Mouse (Mus musculus): ENCODE data around the gene Ppp4r1. TPM values are rescaled to one million over a fixed set of nuclear protein-coding genes. Genes with fewer than 3 reads are reported as not detected.

Ppp4r1 gene
- polyA plus RNA-seq, 1 experiment, result not detected

DNA sequence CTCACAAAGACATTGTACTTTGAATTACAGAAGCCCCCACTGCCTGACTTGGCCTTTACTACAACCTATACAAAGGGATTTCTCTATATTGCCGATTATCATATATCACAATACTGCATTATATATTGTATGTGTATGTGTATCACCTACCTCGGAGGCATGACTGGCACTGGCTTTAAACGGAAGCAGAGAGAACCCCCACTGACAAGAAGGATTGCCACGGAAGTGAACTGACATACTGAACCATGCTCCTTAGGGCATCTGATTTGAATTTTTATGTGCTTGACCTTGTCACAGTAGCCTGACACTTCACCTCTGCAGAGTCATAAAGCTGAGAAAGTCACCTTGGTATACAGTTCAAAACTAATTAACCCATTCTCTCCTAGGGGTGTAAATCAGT lies 39.4 kb upstream of the Ppp4r1 start:
- 69% methylated on average over 4 of the region's 4 CpGs for WGBS
- H3K4me3 ChIP-seq (ENCODE audit: insufficient read depth, low read depth, low read length), result no peak overlapping the region
- no peak overlapping the region for H3K27ac ChIP-seq (ENCODE audit: insufficient read depth, low read depth, low read length)
- TF ChIP-seq POLR2A (IDR thresholded peaks at IDR 0.05; ENCODE audit: insufficient read depth, low read depth, low read length), result no peak
- TF ChIP-seq CTCF (IDR thresholded peaks at IDR 0.05; ENCODE audit: insufficient read depth, low read depth, low read length), result no peak
- H3K4me1 ChIP-seq (ENCODE audit: control insufficient read depth, insufficient read depth, low read length), result peaks cover 11% of the 10 kb centered on the region

DNA sequence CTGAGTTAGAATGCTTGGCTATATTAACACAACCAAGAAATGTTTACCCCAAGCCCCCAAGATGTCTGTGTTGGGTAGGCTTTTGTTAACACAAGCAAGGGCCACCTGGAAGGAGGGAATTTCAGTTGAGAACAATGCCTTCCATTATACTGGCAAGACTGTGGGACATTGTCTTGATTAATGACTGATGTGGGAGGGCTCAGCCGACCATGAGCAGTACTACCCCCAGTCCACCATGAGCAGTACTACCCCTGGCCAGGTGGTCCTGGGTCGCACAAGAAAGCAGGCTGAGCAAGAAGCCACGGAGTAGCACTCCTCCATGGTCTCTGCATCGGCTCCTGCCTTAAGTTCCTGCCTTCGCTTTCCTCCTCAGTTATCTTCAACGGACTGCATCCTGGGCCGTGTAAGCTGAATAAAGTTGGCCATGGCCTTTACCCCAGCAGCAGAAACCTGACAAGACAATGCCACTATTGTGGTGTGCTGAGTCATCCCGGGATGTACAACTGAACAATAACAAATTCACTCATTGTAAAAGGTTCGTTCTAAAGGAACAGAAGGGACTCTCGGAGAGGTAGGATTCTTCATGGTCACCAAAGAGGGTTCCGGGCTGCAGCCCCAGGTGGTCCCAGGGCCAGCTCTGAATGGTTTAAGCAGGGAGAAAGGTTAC lies 38.6 kb upstream of the Ppp4r1 start:
- Histone ChIP-seq H3K27ac (ENCODE audit: insufficient read depth, low read depth, low read length) (peak overlapping the region; percentile 43), H3K4me3 (ENCODE audit: insufficient read depth, low read depth, low read length) (no peak overlapping the region)
- WGBS, result 67% methylated on average over 11 of the region's 11 CpGs

DNA sequence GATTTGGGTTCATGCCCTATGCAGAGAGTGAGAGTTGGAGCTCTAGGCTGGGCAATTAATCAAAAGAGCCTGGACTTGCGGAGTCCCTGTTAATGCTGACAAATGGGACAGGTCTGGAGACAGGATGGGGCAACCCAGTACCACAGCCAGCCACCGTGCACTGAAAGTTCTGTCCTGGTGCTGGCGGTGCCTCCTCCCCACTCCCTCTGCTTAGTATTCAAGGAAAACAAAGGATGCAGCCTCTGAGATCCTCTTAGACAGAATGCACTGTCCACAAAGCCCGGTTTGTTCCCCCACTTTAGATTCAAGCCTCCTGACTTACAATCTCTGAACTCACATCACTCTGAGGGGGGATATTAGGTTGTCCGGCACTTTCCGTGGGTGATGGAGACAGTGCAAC lies 36.1 kb upstream of the Ppp4r1 start:
- Histone ChIP-seq H3K27ac (ENCODE audit: insufficient read depth, low read depth, low read length) (peak overlapping the region; percentile 64), H3K4me1 (ENCODE audit: control insufficient read depth, insufficient read depth, low read length) (peaks cover 8% of the 10 kb centered on the region), H3K4me3 (ENCODE audit: insufficient read depth, low read depth, low read length) (no peak overlapping the region)
- WGBS, result 62% methylated on average over 6 of the region's 6 CpGs
- TF ChIP-seq POLR2A (IDR thresholded peaks at IDR 0.05; ENCODE audit: insufficient read depth, low read depth, low read length) (no peak), CTCF (IDR thresholded peaks at IDR 0.05; ENCODE audit: insufficient read depth, low read depth, low read length) (no peak)

More for the DNA sequence above, 38.6 kb upstream of the Ppp4r1 start:
- peaks cover 11% of the 10 kb centered on the region for H3K4me1 ChIP-seq (ENCODE audit: control insufficient read depth, insufficient read depth, low read length)
- TF ChIP-seq POLR2A (IDR thresholded peaks at IDR 0.05; ENCODE audit: insufficient read depth, low read depth, low read length) (no peak), CTCF (IDR thresholded peaks at IDR 0.05; ENCODE audit: insufficient read depth, low read depth, low read length) (no peak)

DNA sequence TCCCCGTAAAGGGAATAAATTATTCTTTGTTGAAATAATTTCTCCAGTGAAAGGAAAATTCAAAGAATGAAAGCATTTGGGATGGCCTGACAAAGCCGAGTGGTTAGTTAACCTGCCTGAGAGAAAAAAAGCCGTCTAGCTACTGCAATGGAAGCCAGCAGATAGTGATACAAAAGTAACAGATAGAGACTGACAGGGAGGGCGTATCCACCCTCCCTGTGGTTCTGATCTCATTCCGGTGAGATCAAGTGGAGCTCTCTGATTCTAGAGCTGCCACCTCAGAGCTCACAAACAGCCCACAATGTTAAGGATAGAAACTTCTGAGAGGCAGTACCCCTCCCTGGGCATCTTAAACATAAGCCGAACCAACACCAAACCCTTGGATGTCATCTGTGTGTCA lies 33.4 kb upstream of the Ppp4r1 start:
- peaks cover 5% of the 10 kb centered on the region; the same call in 1 of the 2 replicates for H3K4me1 ChIP-seq (ENCODE audit: control insufficient read depth, insufficient read depth, low read length)
- H3K27ac ChIP-seq (ENCODE audit: insufficient read depth, low read depth, low read length), result no peak overlapping the region
- H3K4me3 ChIP-seq (ENCODE audit: insufficient read depth, low read depth, low read length), result no peak overlapping the region
- 79% methylated on average over 6 of the region's 6 CpGs for WGBS
- TF ChIP-seq CTCF (IDR thresholded peaks at IDR 0.05; ENCODE audit: insufficient read depth, low read depth, low read length) (no peak), POLR2A (IDR thresholded peaks at IDR 0.05; ENCODE audit: insufficient read depth, low read depth, low read length) (no peak)

DNA sequence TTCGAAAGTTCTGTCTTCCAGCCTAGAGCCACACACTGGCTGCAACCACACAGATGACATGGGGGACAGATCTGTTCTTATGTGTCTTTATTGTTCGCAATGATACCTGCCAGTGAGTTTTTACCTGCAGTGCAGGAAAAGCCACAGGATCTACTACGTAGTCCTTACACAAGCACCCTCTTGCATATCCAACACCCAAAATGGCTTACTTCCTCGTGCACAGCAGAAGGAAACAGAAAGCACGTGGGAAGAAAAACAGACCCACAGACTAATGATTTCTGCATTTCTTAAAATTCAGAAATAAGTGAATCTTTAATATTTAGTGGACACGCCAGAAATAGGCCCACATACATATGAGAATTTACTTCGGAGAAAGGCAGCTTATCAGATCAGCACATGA lies 32.6 kb upstream of the Ppp4r1 start:
- WGBS, result 97% methylated on average over 7 of the region's 7 CpGs
- peaks cover 2% of the 10 kb centered on the region; the same call in 1 of the 2 replicates for H3K4me1 ChIP-seq (ENCODE audit: control insufficient read depth, insufficient read depth, low read length)

DNA sequence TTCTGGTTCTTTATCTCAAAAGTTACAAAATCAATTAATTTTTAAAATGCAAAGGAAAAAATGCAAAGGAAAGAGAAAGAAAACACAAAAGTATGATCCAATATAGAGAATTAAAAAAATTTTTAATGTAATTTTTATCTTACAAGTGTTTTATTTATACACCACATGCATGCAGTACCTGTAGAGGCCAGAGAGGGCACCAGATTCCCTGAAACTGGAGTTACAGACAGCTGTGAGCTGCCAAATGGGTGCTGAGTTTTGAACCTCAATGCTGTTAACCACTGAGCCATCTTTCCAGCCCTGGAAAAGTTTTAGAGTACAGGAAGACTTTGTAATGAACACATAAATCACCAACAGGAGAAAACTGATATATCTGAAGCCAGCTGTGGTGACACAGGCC lies 32.1 kb upstream of the Ppp4r1 start:
- no peak overlapping the region for H3K4me3 ChIP-seq (ENCODE audit: insufficient read depth, low read depth, low read length)
- TF ChIP-seq POLR2A (IDR thresholded peaks at IDR 0.05; ENCODE audit: insufficient read depth, low read depth, low read length), result no peak
- no peak for TF ChIP-seq CTCF (IDR thresholded peaks at IDR 0.05; ENCODE audit: insufficient read depth, low read depth, low read length)
- H3K4me1 ChIP-seq (ENCODE audit: control insufficient read depth, insufficient read depth, low read length), result peaks cover 2% of the 10 kb centered on the region; the same call in 1 of the 2 replicates
- no peak overlapping the region for H3K27ac ChIP-seq (ENCODE audit: insufficient read depth, low read depth, low read length)

More for the DNA sequence above, 32.6 kb upstream of the Ppp4r1 start:
- Histone ChIP-seq H3K4me3 (ENCODE audit: insufficient read depth, low read depth, low read length) (no peak overlapping the region), H3K27ac (ENCODE audit: insufficient read depth, low read depth, low read length) (no peak overlapping the region)
- TF ChIP-seq CTCF (IDR thresholded peaks at IDR 0.05; ENCODE audit: insufficient read depth, low read depth, low read length), result no peak
- TF ChIP-seq POLR2A (IDR thresholded peaks at IDR 0.05; ENCODE audit: insufficient read depth, low read depth, low read length), result no peak

DNA sequence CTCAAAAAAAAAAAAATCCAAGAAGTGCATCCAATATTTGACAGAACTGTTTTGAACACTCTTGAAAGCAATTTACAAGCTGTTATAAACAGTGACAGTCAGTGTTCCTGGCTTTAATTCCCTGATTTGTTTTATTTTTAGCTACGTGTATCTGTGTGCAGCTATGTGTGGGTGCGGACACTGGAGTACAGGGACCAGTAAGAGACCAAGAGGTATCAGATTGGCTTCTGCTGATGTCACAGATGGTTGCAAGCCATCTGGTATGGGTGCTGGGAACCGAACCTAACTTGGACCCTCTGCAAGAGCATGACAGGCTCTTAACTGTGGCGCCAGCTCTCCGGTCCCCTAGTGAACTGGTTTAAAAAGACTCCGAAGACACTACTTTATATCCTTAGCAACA lies 29.2 kb upstream of the Ppp4r1 start:
- Histone ChIP-seq H3K4me3 (ENCODE audit: insufficient read depth, low read depth, low read length) (no peak overlapping the region), H3K27ac (ENCODE audit: insufficient read depth, low read depth, low read length) (no peak overlapping the region), H3K4me1 (ENCODE audit: control insufficient read depth, insufficient read depth, low read length) (no peaks in the 10 kb centered on the region)
- 96% methylated on average over 6 of the region's 6 CpGs for WGBS
- no peak for TF ChIP-seq POLR2A (IDR thresholded peaks at IDR 0.05; ENCODE audit: insufficient read depth, low read depth, low read length)
- TF ChIP-seq CTCF (IDR thresholded peaks at IDR 0.05; ENCODE audit: insufficient read depth, low read depth, low read length), result no peak

DNA sequence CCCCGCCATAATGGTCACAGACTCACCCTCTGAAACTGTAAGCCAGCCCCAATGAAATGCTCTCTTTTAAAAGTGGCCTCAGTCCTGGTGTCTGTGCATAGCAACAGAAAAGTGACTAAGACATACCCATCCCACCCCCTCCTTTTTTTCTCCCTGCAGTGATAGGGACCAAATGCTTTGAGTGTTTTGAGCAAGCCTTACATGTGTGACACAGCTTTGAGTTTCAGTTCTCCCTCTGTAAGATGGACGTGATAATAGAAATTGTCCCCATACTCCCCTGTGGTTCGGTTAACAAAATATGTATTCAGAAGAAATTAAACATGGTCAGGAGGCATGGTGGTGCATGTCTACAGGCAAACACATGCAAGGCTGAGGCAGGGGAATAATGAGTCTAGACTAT lies 26.5 kb upstream of the Ppp4r1 start:
- Histone ChIP-seq H3K27ac (ENCODE audit: insufficient read depth, low read depth, low read length) (no peak overlapping the region), H3K4me3 (ENCODE audit: insufficient read depth, low read depth, low read length) (no peak overlapping the region), H3K4me1 (ENCODE audit: control insufficient read depth, insufficient read depth, low read length) (0 out of 2 replicates have a peak, but pooled peaks cover 4% of the 10 kb centered on the region)
- TF ChIP-seq POLR2A (IDR thresholded peaks at IDR 0.05; ENCODE audit: insufficient read depth, low read depth, low read length) (no peak), CTCF (IDR thresholded peaks at IDR 0.05; ENCODE audit: insufficient read depth, low read depth, low read length) (no peak)
- over 99% methylated on average over 3 of the region's 3 CpGs for WGBS

DNA sequence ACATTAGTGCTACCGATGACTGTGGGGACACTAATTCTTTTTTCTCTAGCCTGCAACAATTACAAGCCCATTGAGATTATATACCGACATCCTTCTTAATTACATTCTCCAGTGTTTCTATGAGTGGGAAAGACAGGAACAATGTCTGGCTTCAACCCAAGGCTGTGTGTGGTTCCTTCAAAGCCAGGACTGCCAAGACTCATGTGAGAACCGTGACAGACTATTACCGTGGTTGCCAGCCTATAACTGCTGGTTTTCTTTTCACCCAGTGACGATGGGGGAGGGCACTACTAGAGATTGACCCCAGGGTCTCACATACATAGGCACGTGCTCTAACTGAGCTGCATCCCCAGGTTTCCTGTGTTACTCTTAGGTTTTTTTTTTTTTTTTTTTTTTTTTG lies 25.2 kb upstream of the Ppp4r1 start:
- TF ChIP-seq CTCF (IDR thresholded peaks at IDR 0.05; ENCODE audit: insufficient read depth, low read depth, low read length) (no peak), POLR2A (IDR thresholded peaks at IDR 0.05; ENCODE audit: insufficient read depth, low read depth, low read length) (no peak)
- no peak overlapping the region for H3K27ac ChIP-seq (ENCODE audit: insufficient read depth, low read depth, low read length)
- 22% methylated on average over 6 of the region's 6 CpGs for WGBS

More for the DNA sequence above, 25.2 kb upstream of the Ppp4r1 start:
- H3K4me1 ChIP-seq (ENCODE audit: control insufficient read depth, insufficient read depth, low read length), result 0 out of 2 replicates have a peak, but pooled peaks cover 4% of the 10 kb centered on the region
- no peak overlapping the region for H3K4me3 ChIP-seq (ENCODE audit: insufficient read depth, low read depth, low read length)
